Mouse (Mus musculus): Measurements from ENCODE around the gene Zfp982. TPM values are rescaled to one million over a fixed set of nuclear protein-coding genes. Genes with fewer than 3 reads are reported as not detected.
"Not testable (repeated sequence)": the region's sequence is repeated elsewhere in the genome, so short reads cannot be mapped to it uniquely, and the experiment has no call there.

Zfp982 gene
- polyA plus RNA-seq, 1 experiment from 2014 or later, result 10.6 TPM

GRCm38 (mm10) chr4:147541105-147541504 is 48.9 kb downstream of the Zfp982 start:
- no peaks in the 10 kb centered on the region for H3K36me3 ChIP-seq (ENCODE audit: control insufficient read depth, insufficient read depth, low read length)
- DNase-seq (ENCODE audit: low spot score) (no peak), ATAC-seq (replicated peaks; ENCODE audit: low FRiP score) (no peak)
- H3K27me3 ChIP-seq (ENCODE audit: control insufficient read depth, insufficient read depth, low read length), result no peaks in the 10 kb centered on the region
- no peak overlapping the region for H3K27ac ChIP-seq (ENCODE audit: low read depth, low read length)
- no peaks in the 10 kb centered on the region for H3K4me1 ChIP-seq (replicated peaks; ENCODE audit: control insufficient read depth, insufficient read depth, low read length)
- no peak overlapping the region for H3K9ac ChIP-seq (ENCODE audit: low read length)
- peaks cover 21% of the 10 kb centered on the region for H3K9me3 ChIP-seq (ENCODE audit: control insufficient read depth, low read length)
- no peak overlapping the region for H3K4me2 ChIP-seq (ENCODE audit: low read depth, low read length, severe bottlenecking)
- no peak overlapping the region for H3K4me3 ChIP-seq (ENCODE audit: low read depth, low read length)

DNA sequence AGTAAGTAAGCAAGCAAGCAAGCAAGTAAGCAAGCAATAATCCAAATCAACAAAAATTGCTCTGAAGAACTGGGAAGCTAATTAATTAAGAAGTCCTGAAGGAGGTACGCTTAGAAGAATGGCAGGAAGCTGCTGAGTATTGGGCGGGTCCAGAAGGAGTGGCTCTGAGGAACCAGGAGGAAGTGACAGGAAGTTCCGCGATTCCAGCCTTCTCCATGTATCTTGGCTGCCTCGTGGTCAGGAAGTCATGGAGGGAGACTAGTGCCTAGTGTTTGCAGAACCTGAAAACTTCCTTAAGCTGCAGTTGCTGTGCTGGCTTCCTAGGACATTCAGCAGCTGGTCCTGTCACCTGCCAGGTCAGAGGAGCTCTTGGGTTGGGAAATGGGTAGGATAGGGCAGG is 60.9 kb downstream of the Zfp982 start, which contains the start of gene Zfp985:
Gene Zfp985, plus strand, starts transcription at position 207 of the 400 bp plus-strand sequence.
- WGBS, result 81% methylated on average over 5 of the region's 5 CpGs
- DNase-seq (ENCODE audit: low spot score); H3K4me3 ChIP-seq (ENCODE audit: low read depth, low read length); H3K36me3 ChIP-seq (ENCODE audit: control insufficient read depth, insufficient read depth, low read length); H3K4me1 ChIP-seq (replicated peaks; ENCODE audit: control insufficient read depth, insufficient read depth, low read length); H3K9ac ChIP-seq (ENCODE audit: low read length); H3K9me3 ChIP-seq (ENCODE audit: control insufficient read depth, low read length); H3K27me3 ChIP-seq (ENCODE audit: control insufficient read depth, insufficient read depth, low read length); ATAC-seq (replicated peaks; ENCODE audit: low FRiP score); H3K4me2 ChIP-seq (ENCODE audit: low read depth, low read length, severe bottlenecking); H3K27ac ChIP-seq (ENCODE audit: low read depth, low read length): not testable (repeated sequence)

GRCm38 (mm10) chr4:147554361-147554760 is 62.1 kb downstream of the Zfp982 start:
- not testable (repeated sequence) for DNase-seq (ENCODE audit: low spot score); H3K4me3 ChIP-seq (ENCODE audit: low read depth, low read length); H3K36me3 ChIP-seq (ENCODE audit: control insufficient read depth, insufficient read depth, low read length); H3K4me1 ChIP-seq (replicated peaks; ENCODE audit: control insufficient read depth, insufficient read depth, low read length); H3K4me2 ChIP-seq (ENCODE audit: low read depth, low read length, severe bottlenecking); H3K27ac ChIP-seq (ENCODE audit: low read depth, low read length); H3K9me3 ChIP-seq (ENCODE audit: control insufficient read depth, low read length); ATAC-seq (replicated peaks; ENCODE audit: low FRiP score); H3K9ac ChIP-seq (ENCODE audit: low read length); H3K27me3 ChIP-seq (ENCODE audit: control insufficient read depth, insufficient read depth, low read length)
- 76% methylated on average over 2 of the region's 2 CpGs for WGBS

DNA sequence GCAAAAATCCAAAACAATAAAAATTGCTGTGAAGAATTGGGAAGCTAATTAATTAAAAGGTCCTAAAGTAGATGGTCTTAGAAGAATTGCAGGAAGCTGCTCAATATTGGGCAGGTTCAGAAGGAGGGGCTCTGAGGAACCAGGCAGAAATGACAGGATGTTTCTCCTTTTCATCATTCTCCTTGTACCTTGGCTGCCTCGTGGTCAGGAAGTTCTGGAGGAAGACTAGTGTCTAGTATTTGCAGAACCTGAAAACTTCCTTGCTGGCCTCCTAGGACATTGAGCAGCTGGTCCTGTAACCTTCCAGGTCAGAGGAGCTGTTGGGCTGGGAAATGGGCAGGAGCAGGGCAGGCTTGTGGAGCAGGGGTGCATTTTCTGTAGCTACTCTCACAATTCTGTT is 64.7 kb downstream of the Zfp982 start:
- DNase-seq (ENCODE audit: low spot score); H3K27ac ChIP-seq (ENCODE audit: low read depth, low read length); H3K4me1 ChIP-seq (replicated peaks; ENCODE audit: control insufficient read depth, insufficient read depth, low read length); H3K4me3 ChIP-seq (ENCODE audit: low read depth, low read length); H3K4me2 ChIP-seq (ENCODE audit: low read depth, low read length, severe bottlenecking); H3K27me3 ChIP-seq (ENCODE audit: control insufficient read depth, insufficient read depth, low read length); H3K9me3 ChIP-seq (ENCODE audit: control insufficient read depth, low read length); H3K36me3 ChIP-seq (ENCODE audit: control insufficient read depth, insufficient read depth, low read length); ATAC-seq (replicated peaks; ENCODE audit: low FRiP score); H3K9ac ChIP-seq (ENCODE audit: low read length): not testable (repeated sequence)
- WGBS, result 70% methylated on average over 1 of the region's 1 CpGs

DNA sequence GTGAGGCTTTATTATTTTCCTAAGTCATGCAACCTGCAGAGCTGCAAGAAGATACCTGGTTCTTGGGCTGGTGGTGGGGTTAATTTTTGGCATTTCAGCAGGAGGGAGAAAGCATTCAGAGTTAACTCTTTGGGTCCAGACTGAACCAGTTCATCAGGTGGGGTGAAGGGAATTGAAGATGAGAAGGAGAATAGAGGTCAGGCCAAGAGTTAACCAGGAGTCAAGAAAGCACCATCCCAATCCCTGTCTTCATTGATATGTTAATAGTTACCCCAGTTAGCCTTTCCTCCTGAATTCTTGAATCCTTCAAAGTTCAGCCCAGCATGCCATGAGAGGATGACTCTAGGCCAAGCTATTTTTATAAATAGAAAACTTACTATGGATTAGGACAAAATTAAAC is 65.8 kb downstream of the Zfp982 start:
- H3K27me3 ChIP-seq (ENCODE audit: control insufficient read depth, insufficient read depth, low read length); H3K9ac ChIP-seq (ENCODE audit: low read length); H3K36me3 ChIP-seq (ENCODE audit: control insufficient read depth, insufficient read depth, low read length); H3K4me3 ChIP-seq (ENCODE audit: low read depth, low read length); H3K4me2 ChIP-seq (ENCODE audit: low read depth, low read length, severe bottlenecking); H3K27ac ChIP-seq (ENCODE audit: low read depth, low read length); DNase-seq (ENCODE audit: low spot score); H3K4me1 ChIP-seq (replicated peaks; ENCODE audit: control insufficient read depth, insufficient read depth, low read length); ATAC-seq (replicated peaks; ENCODE audit: low FRiP score); H3K9me3 ChIP-seq (ENCODE audit: control insufficient read depth, low read length): not testable (repeated sequence)

DNA sequence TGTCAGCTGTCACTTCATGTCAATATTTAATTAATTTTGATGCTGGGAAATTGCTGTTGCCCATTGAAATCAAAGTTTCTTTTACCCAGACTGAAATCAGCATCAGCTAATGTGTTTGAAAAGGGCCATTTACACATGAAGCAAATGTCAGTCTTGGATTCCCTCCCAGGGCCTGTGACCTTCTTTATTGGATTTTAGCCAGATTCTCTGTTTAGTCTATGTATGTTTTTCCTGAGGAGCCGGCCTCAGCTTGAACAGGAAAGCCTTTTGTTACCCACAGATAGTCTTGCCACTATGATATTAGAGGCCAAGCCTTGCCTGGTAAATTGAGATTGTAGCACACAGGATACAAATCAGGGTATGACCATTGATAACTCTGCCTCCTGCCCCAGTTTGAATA is 66.9 kb downstream of the Zfp982 start:
- not testable (repeated sequence) for DNase-seq (ENCODE audit: low spot score)

More for the DNA sequence above, 66.9 kb downstream of the Zfp982 start:
- not testable (repeated sequence) for H3K9ac ChIP-seq (ENCODE audit: low read length); H3K4me2 ChIP-seq (ENCODE audit: low read depth, low read length, severe bottlenecking); H3K4me1 ChIP-seq (replicated peaks; ENCODE audit: control insufficient read depth, insufficient read depth, low read length); H3K27ac ChIP-seq (ENCODE audit: low read depth, low read length); H3K27me3 ChIP-seq (ENCODE audit: control insufficient read depth, insufficient read depth, low read length); ATAC-seq (replicated peaks; ENCODE audit: low FRiP score); H3K9me3 ChIP-seq (ENCODE audit: control insufficient read depth, low read length); H3K4me3 ChIP-seq (ENCODE audit: low read depth, low read length); H3K36me3 ChIP-seq (ENCODE audit: control insufficient read depth, insufficient read depth, low read length)
- WGBS, result 74% methylated on average over 1 of the region's 1 CpGs

Other genes starting within 250 kb of the Zfp982 start
- gene Zfp988, start 186.7 kb upstream of the Zfp982 start, polyA plus RNA-seq (2014; fragmentation: Nextera tagmentation; extraction: Ambion mirVana), result 0.31 TPM in 1 of 2 replicates, not detected in the other
- gene Zfp978, start 131.1 kb upstream of the Zfp982 start, polyA plus RNA-seq (2014; fragmentation: Nextera tagmentation; extraction: Ambion mirVana), result 0.20 TPM in 1 of 2 replicates, not detected in the other
- 0.29 and 0.41 TPM in 2 replicates for gene Gm16503, start 47.8 kb downstream of the Zfp982 start, polyA plus RNA-seq (2014; fragmentation: Nextera tagmentation; extraction: Ambion mirVana)
- gene Zfp985, start 60.9 kb downstream of the Zfp982 start, polyA plus RNA-seq (2014; fragmentation: Nextera tagmentation; extraction: Ambion mirVana), result not detected in 2 replicates
- 2.6 and 2.9 TPM in 2 replicates for gene Zfp979, start 150.1 kb downstream of the Zfp982 start, polyA plus RNA-seq (2014; fragmentation: Nextera tagmentation; extraction: Ambion mirVana)
- gene Zfp534, start 210.1 kb downstream of the Zfp982 start, polyA plus RNA-seq (2014; fragmentation: Nextera tagmentation; extraction: Ambion mirVana), result not detected in 2 replicates

Data from forebrain, embryonic 11.5 days (tissue).